Comparison of ENCODE assay signal across 9 mouse cellular contexts in genomic region chr7:13036806-13037205, GRCm38 (mm10). TPM values are rescaled to one million over a fixed set of nuclear protein-coding genes. Genes with fewer than 3 reads are reported as not detected.
DNase-seq lines count a peak whose midpoint lies in the region; ATAC-seq and TF ChIP-seq lines count a peak whose summit lies in the region.
"Had no signal": no experiment of that assay in that cellular context is flagged by ENCODE, and none has a peak within 500 bp of the region (broad histone marks: within the 10 kb centered on the region; RNA-seq: fewer than 3 reads in every experiment).

No protein-coding gene starts in this region.

- peaks cover 23% of the 10 kb centered on the region for H3K36me3 ChIP-seq in kidney, embryonic 16.5 days (ENCODE audit: insufficient read depth, low read length)
- peaks cover 34% of the 10 kb centered on the region for H3K36me3 ChIP-seq in hindbrain, embryonic 14.5 days (replicated peaks; ENCODE audit: control insufficient read depth, insufficient read depth)
- peaks cover 23% of the 10 kb centered on the region for H3K36me3 ChIP-seq in midbrain, embryonic 15.5 days (replicated peaks)

- H3K27ac ChIP-seq in kidney, embryonic 16.5 days (ENCODE audit: low read length): peak overlapping the region; percentile 26; the same call in 1 of the 2 replicates
- H3K27ac ChIP-seq in cortical plate, adult 2 months (ENCODE audit: insufficient read depth, low read length): 0 out of 2 replicates have a peak overlapping the region, but pooled peaks have one; percentile 91
- peak overlapping the region; percentile 99; the same call in 1 of the 2 replicates for H3K27ac ChIP-seq in hindbrain, embryonic 14.5 days
- peak overlapping the region; percentile 100 for H3K27ac ChIP-seq in midbrain, embryonic 15.5 days

- H3K4me3 ChIP-seq in kidney, embryonic 16.5 days (ENCODE audit: low read length): peak overlapping the region; percentile 85
- peak overlapping the region; percentile 74 for H3K4me3 ChIP-seq in cortical plate, adult 2 months (ENCODE audit: insufficient read depth, low read length)
- H3K4me3 ChIP-seq in hindbrain, embryonic 14.5 days (replicated peaks; ENCODE audit: low read length): peak overlapping the region; percentile 81
- H3K4me3 ChIP-seq in midbrain, embryonic 15.5 days: peak overlapping the region; percentile 79

- peaks cover 40% of the 10 kb centered on the region for H3K4me1 ChIP-seq in kidney, embryonic 16.5 days (ENCODE audit: insufficient read depth, low read length)
- H3K4me1 ChIP-seq in cortical plate, adult 2 months (ENCODE audit: control insufficient read depth, insufficient read depth, low read length): peaks cover 3% of the 10 kb centered on the region; the same call in 1 of the 2 replicates
- peaks cover 35% of the 10 kb centered on the region for H3K4me1 ChIP-seq in hindbrain, embryonic 14.5 days (replicated peaks; ENCODE audit: control insufficient read depth, insufficient read depth, low read length)
- peaks cover 51% of the 10 kb centered on the region for H3K4me1 ChIP-seq in midbrain, embryonic 15.5 days

- no peak for TF ChIP-seq CTCF in cortical plate, adult 2 months (IDR thresholded peaks at IDR 0.05; ENCODE audit: extremely low read depth, insufficient read depth, low read length)

- TF ChIP-seq POLR2A in cortical plate, adult 2 months (IDR thresholded peaks at IDR 0.05; ENCODE audit: extremely low read depth, insufficient read depth, low read length): no peak

- DNase-seq in kidney, adult 11 months: no peak
- no peak for DNase-seq in hindbrain, embryonic 14.5 days (ENCODE audit: low spot score)
- DNase-seq in right cerebral cortex, postnatal 25 days: no peak
- no peak for DNase-seq in adrenal gland, postnatal 25 days
- no peak for DNase-seq in ovary, postnatal 14 days (ENCODE audit: low spot score)
- DNase-seq: thymus, postnatal 4 days had no signal

- no peak for ATAC-seq in kidney, embryonic 16.5 days (ENCODE audit: low FRiP score, low TSS enrichment)
- no peak for ATAC-seq in hindbrain, embryonic 14.5 days (ENCODE audit: low FRiP score)
- ATAC-seq in midbrain, embryonic 15.5 days (replicated peaks): no peak

- H3K4me2 ChIP-seq in kidney, embryonic 16.5 days (replicated peaks; ENCODE audit: low read depth, low read length): peak overlapping the region; percentile 74
- peak overlapping the region; percentile 87 for H3K4me2 ChIP-seq in hindbrain, embryonic 14.5 days (replicated peaks)
- H3K4me2 ChIP-seq in midbrain, embryonic 15.5 days: peak overlapping the region; percentile 75

- 36% methylated on average over 4 of the region's 4 CpGs for WGBS in kidney, embryonic 16.5 days
- 54% methylated on average over 4 of the region's 4 CpGs for WGBS in hindbrain, embryonic 14.5 days
- WGBS in midbrain, embryonic 15.5 days: 45% methylated on average over 4 of the region's 4 CpGs

- H3K27me3 ChIP-seq in kidney, embryonic 16.5 days (ENCODE audit: insufficient read depth, low read length): no peaks in the 10 kb centered on the region
- H3K27me3 ChIP-seq in hindbrain, embryonic 14.5 days (ENCODE audit: control insufficient read depth, insufficient read depth, low read length): peaks cover 5% of the 10 kb centered on the region
- peaks cover 5% of the 10 kb centered on the region for H3K27me3 ChIP-seq in midbrain, embryonic 15.5 days (replicated peaks)

- H3K9ac ChIP-seq in kidney, embryonic 16.5 days (replicated peaks; ENCODE audit: low read length): peak overlapping the region; percentile 99
- peak overlapping the region; percentile 94 for H3K9ac ChIP-seq in hindbrain, embryonic 14.5 days
- H3K9ac ChIP-seq in midbrain, embryonic 15.5 days: peak overlapping the region; percentile 99

- no peaks in the 10 kb centered on the region for H3K9me3 ChIP-seq in kidney, embryonic 16.5 days (ENCODE audit: low read length)
- H3K9me3 ChIP-seq in hindbrain, embryonic 14.5 days (ENCODE audit: control insufficient read depth, low read length): no peaks in the 10 kb centered on the region
- H3K9me3 ChIP-seq in midbrain, embryonic 15.5 days: no peaks in the 10 kb centered on the region

RNA-seq across cellular contexts. Expression of gene Ube2m, which starts 1.3 kb away (rescaled TPM):
- polyA plus RNA-seq in kidney, embryonic 16.5 days (2015; fragmentation: Nextera tagmentation; extraction: Ambion mirVana): 30.4 and 54.9 TPM in 2 replicates
- 400 and 402 TPM in 2 replicates for polyA plus RNA-seq in cortical plate, adult 2 months (2012; rRNA removed)
- 178 and 179 TPM in 2 replicates for polyA plus RNA-seq in hindbrain, embryonic 14.5 days (2014; fragmentation: Nextera tagmentation; extraction: Ambion mirVana)
- 141 and 162 TPM in 2 replicates for polyA plus RNA-seq in midbrain, embryonic 15.5 days (2015; fragmentation: Nextera tagmentation; extraction: Ambion mirVana)
- 170 and 192 TPM in 2 replicates for total RNA-seq in adrenal gland, postnatal 25 days (2021)

RNA-seq across cellular contexts. Expression of gene Chmp2a, which starts 2.2 kb away (rescaled TPM):
- polyA plus RNA-seq in kidney, embryonic 16.5 days (2015; fragmentation: Nextera tagmentation; extraction: Ambion mirVana): 159 and 162 TPM in 2 replicates
- 224 and 229 TPM in 2 replicates for polyA plus RNA-seq in cortical plate, adult 2 months (2012; rRNA removed)
- polyA plus RNA-seq in hindbrain, embryonic 14.5 days (2014; fragmentation: Nextera tagmentation; extraction: Ambion mirVana): 173 and 184 TPM in 2 replicates
- 188 TPM in 2 replicates for polyA plus RNA-seq in midbrain, embryonic 15.5 days (2015; fragmentation: Nextera tagmentation; extraction: Ambion mirVana)
- total RNA-seq in adrenal gland, postnatal 25 days (2021): 218 and 223 TPM in 2 replicates

RNA-seq across cellular contexts. Expression of gene Mzf1, which starts 17.8 kb away (rescaled TPM):
- polyA plus RNA-seq in kidney, embryonic 16.5 days (2015; fragmentation: Nextera tagmentation; extraction: Ambion mirVana): 3.8 and 5.1 TPM in 2 replicates
- polyA plus RNA-seq in cortical plate, adult 2 months (2012; rRNA removed): 14.3 and 15.2 TPM in 2 replicates
- polyA plus RNA-seq in hindbrain, embryonic 14.5 days (2014; fragmentation: Nextera tagmentation; extraction: Ambion mirVana): 6.2 and 6.4 TPM in 2 replicates
- 10.7 and 11.4 TPM in 2 replicates for polyA plus RNA-seq in midbrain, embryonic 15.5 days (2015; fragmentation: Nextera tagmentation; extraction: Ambion mirVana)
- total RNA-seq in adrenal gland, postnatal 25 days (2021): 3.8 and 4.1 TPM in 2 replicates

RNA-seq across cellular contexts. Expression of gene Zbtb45, which starts 27.0 kb away (rescaled TPM):
- polyA plus RNA-seq in kidney, embryonic 16.5 days (2015; fragmentation: Nextera tagmentation; extraction: Ambion mirVana): 28.3 and 29.2 TPM in 2 replicates
- polyA plus RNA-seq in cortical plate, adult 2 months (2012; rRNA removed): 32.2 and 33.4 TPM in 2 replicates
- polyA plus RNA-seq in hindbrain, embryonic 14.5 days (2014; fragmentation: Nextera tagmentation; extraction: Ambion mirVana): 37.9 and 40.8 TPM in 2 replicates
- polyA plus RNA-seq in midbrain, embryonic 15.5 days (2015; fragmentation: Nextera tagmentation; extraction: Ambion mirVana): 45.9 and 46.7 TPM in 2 replicates
- total RNA-seq in adrenal gland, postnatal 25 days (2021): 15.3 and 16.1 TPM in 2 replicates

RNA-seq across cellular contexts. Expression of gene Trim28, which starts 37.9 kb away (rescaled TPM):
- polyA plus RNA-seq in kidney, embryonic 16.5 days (2015; fragmentation: Nextera tagmentation; extraction: Ambion mirVana): 245 TPM in 2 replicates
- polyA plus RNA-seq in cortical plate, adult 2 months (2012; rRNA removed): 225 and 226 TPM in 2 replicates
- 268 and 271 TPM in 2 replicates for polyA plus RNA-seq in hindbrain, embryonic 14.5 days (2014; fragmentation: Nextera tagmentation; extraction: Ambion mirVana)
- 229 and 258 TPM in 2 replicates for polyA plus RNA-seq in midbrain, embryonic 15.5 days (2015; fragmentation: Nextera tagmentation; extraction: Ambion mirVana)
- total RNA-seq in adrenal gland, postnatal 25 days (2021): 273 and 297 TPM in 2 replicates

Comparison
In these comparisons a context has a peak if more than half of its experiments do, and no peak if none do; other contexts are left out.
1. H3K27ac ChIP-seq: peak in every context shown above with its lines; median percentile 100 in midbrain, embryonic 15.5 days; 99 in hindbrain, embryonic 14.5 days; 91 in cortical plate, adult 2 months; 26 in kidney, embryonic 16.5 days.